Mouse (Mus musculus) kidney, postnatal 25 days (tissue): ENCODE data around the gene 4930432K21Rik.

Source experiments
- DNase-seq, 2 experiments: peaks; one replicate each; pipeline ENCODE4 v3.0.0; 2021; ENCODE audit warnings: mixed read lengths in 2 of 2

The 4930432K21Rik gene

DNA sequence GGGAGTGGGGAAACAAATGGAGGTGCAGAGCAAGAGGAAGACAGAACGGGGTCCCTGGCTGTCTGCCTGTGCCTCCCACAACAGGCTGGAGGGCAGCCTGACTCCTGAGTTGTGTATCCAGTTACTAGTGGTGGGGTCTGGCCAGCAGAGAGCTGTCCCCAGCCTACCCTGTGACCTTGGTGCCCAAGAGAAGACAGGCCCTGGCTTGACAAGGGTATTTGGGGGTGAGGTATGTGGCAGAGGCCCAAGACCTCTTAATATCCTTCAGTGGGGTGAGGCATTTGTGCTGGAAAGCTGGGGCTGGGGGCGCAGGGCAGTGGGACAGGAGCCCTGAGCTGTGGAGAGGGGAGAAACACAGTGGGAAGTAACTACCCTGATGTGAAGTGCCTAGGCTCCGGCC is 63.4 kb downstream of the 4930432K21Rik start:
- DNase-seq: peak in 1 of 2 experiments; percentile 35

DNA sequence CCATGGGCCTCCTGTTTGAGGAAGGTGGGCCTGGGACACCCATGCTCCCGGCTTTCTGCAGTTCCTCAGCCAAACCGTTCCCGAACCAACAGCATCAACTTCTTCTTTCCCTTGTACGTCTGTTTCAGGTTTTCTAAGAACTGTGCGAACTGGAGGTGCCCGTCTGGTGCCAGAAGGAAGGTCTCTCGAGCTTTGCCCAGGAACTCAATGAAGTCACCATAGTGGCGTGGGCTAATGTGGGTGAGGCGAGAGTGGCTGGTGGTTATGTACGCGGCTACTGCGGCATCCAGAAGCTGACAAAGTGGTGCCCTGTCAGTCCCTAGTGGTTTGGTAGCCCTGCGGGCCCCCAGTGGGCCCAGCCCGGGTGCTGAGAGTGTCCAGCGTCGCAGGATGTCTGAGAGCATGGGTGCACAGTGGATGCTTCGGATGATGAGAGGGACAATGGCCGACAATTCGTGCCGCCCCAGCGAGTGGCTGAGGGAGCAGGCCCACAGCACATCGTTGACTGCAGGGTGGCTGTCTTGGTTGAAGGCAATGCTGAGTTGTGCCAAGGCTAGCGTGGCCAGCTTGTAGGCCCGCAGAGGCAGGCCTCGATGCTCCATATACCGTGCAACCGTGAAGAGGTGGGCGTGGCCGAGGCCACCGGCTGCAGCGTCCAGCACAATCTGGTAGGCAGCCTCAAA is 64.2 kb downstream of the 4930432K21Rik start:
- DNase-seq: peak in 1 of 2 experiments; percentile 37

DNA sequence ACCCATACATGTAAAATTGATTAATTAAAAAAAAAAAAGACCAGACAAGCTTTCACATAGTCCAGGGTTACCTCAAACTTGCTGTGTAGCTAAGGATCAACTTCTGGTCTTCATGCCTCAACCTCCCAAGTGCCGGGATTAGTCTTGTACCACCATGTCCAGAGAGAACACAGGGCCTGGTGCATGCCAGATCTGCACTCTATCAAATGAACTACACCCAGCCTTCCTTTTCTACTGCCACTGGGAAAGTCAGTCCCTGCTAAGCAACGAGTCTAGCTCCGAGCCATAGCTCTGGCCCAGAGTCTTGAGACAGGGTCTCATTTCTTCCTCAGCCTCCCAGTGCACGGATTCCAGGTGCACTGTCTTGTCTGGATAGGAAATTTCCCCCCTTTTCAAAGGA is 65.5 kb downstream of the 4930432K21Rik start:
- no peak for DNase-seq

DNA sequence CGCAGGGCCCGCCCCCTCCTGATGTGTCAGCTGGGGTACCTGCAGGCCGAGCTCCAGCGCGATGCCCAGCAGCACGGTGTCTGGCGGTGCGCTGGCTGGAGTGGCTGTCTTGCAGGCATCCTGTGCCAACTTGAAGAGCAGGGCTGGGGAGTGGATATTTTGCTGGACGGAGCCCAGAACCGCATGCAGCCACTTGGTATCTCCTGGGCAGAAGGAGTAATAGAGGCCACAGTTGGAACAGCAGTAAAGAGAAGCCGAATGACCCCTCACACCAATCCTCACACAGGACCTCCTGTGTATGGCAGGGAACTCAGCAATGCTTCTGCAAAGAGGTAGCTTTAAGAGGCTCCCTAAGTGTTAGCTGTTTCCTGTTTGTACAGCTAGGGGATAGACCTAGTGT is 69.4 kb downstream of the 4930432K21Rik start:
- no peak for DNase-seq

DNA sequence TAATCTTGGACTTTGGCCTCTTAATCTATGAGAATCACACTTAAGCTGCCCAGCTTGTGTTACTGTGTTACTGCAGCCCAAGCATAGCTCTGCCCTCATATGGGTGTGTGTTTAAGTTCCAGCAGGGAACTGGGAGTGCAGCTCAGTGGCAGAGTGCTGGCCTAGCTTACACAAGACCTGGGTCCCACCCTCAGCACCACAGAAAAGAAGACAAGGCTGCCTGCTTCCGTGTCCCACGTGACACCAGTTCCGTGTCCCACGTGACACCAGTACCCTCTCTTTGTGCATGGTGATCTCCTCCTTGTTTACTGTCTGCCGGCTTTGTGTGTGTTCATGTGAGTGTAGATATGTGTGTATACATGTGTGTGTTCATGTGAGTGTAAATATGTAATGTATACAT is 70.3 kb downstream of the 4930432K21Rik start:
- no peak for DNase-seq

DNA sequence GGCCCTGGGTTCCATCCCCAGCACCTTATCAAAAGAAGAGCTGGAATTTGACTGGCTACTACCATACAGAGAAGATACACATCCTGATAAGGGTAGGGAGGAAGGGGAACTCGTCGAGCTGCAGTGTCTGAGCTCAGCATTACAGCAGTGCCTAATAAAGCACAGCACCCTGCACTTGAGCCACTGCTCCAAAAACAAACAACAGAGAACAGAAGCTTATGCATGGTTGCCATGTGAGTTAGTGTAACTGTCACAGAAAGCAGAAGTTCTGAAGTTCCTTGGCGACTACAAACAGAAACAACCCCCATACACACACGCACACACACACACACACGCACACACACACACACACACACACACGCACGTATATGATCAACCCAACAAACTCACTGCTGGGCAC is 72.3 kb downstream of the 4930432K21Rik start:
- DNase-seq: no peak
